Mouse (Mus musculus): ENCODE measurements around the gene Gm20388. TPM values are rescaled to one million over a fixed set of nuclear protein-coding genes. Genes with fewer than 3 reads are reported as not detected.

Gene Gm20388
- polyA plus RNA-seq, 1 experiment from 2014 or later = 12.4 TPM

DNA sequence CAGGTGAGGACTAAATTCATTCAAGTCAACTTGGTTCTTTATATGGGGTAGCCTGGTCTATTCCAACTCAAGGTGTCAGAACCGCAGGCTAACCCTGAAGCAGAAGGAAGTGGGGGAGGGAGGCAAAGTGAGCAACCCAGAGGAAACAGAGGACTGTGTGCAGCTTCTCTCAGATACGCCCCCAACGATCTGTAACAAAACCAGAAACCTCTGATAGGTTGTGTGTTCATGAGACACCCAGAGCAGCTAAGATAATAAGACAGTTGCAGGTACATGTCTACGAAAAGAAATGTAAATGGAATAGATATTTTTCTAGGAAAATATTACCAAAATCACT is 4408.6 kb downstream of the Gm20388 start:
- H3K4me1 ChIP-seq (ENCODE audit: control insufficient read depth, insufficient read depth, low read depth, low read length) = peaks cover 48% of the 10 kb centered on the region
- peaks cover 7% of the 10 kb centered on the region; the same call in 1 of the 2 replicates for H3K36me3 ChIP-seq (ENCODE audit: control insufficient read depth, insufficient read depth, low read length)
- no peak overlapping the region for H3K9ac ChIP-seq (ENCODE audit: low read depth, low read length)
- H3K27ac ChIP-seq (ENCODE audit: low read depth, low read length) = no peak overlapping the region
- 91% methylated on average over 4 of the region's 4 CpGs for WGBS
- ATAC-seq = no peak
- H3K4me2 ChIP-seq (ENCODE audit: low read length) = no peak overlapping the region
- no peaks in the 10 kb centered on the region for H3K9me3 ChIP-seq (ENCODE audit: control insufficient read depth, low read length)
- H3K4me3 ChIP-seq (ENCODE audit: low read length) = no peak overlapping the region
- no peaks in the 10 kb centered on the region for H3K27me3 ChIP-seq (replicated peaks; ENCODE audit: control insufficient read depth, insufficient read depth, low read length)

DNA sequence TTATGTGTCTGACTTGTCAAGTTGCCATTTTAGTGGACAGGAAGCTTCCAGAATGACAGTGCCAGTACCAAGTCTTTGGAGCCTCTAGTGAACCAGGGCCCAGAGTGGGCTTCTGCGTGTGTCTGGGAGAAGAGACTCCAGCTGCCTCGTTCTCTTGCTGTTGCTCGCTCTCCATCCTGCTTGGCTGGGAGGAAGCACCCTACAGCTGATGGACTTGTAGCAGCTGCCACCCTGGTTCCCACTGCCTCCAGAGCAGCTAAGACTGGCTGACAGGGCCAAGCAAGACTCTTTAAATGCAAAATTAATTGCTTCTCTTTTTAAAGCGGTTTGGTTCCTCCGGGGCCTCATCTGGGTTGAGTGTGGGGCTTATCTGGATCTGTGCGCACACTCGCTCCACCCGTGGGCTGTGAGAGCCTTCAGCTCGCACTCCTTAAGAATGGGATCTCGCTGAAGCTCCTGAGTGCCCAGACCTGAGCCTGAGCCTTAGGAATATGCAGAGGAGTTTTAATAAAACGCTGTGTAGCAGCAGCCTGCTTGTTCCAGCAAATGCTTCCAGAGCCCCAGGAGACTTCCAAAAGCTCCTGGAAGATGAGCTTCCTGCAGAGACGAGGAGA is 4410.7 kb downstream of the Gm20388 start:
- Histone ChIP-seq H3K4me3 (ENCODE audit: low read length) (no peak overlapping the region), H3K4me2 (ENCODE audit: low read length) (0 out of 2 replicates have a peak overlapping the region, but pooled peaks have one; percentile 4), H3K4me1 (ENCODE audit: control insufficient read depth, insufficient read depth, low read depth, low read length) (peaks cover 37% of the 10 kb centered on the region), H3K9me3 (ENCODE audit: control insufficient read depth, low read length) (no peaks in the 10 kb centered on the region), H3K27ac (ENCODE audit: low read depth, low read length) (peak overlapping the region; percentile 66), H3K9ac (ENCODE audit: low read depth, low read length) (0 out of 2 replicates have a peak overlapping the region, but pooled peaks have one; percentile 13), H3K27me3 (replicated peaks; ENCODE audit: control insufficient read depth, insufficient read depth, low read length) (no peaks in the 10 kb centered on the region), H3K36me3 (ENCODE audit: control insufficient read depth, insufficient read depth, low read length) (peaks cover 9% of the 10 kb centered on the region; the same call in 1 of the 2 replicates)
- peak; percentile 15; the same call in 1 of the 2 replicates for ATAC-seq
- WGBS = 34% methylated on average over 12 of the region's 12 CpGs

DNA sequence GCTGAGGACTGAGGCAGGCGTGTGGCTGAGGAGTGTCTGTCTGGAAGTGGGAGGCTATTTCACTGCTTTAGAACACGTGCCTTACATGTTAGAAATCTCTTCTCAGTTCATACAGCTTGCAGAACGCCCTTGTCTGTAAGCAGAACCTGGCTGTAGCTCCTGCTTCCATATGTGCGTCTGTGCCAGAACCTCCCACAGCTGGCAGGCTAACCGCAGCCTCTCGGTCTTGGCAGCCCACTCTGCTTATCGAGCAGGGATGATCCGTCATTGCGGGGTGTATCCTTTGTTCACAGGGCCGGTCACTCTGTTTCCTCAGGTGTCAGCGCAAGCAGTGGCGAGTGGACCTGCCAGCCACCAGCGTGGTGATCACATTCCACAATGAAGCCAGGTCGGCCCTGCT is 4412.7 kb downstream of the Gm20388 start:
- Histone ChIP-seq H3K4me3 (ENCODE audit: low read length) (no peak overlapping the region), H3K4me1 (ENCODE audit: control insufficient read depth, insufficient read depth, low read depth, low read length) (peaks cover 22% of the 10 kb centered on the region), H3K9me3 (ENCODE audit: control insufficient read depth, low read length) (no peaks in the 10 kb centered on the region), H3K27me3 (replicated peaks; ENCODE audit: control insufficient read depth, insufficient read depth, low read length) (no peaks in the 10 kb centered on the region), H3K4me2 (ENCODE audit: low read length) (no peak overlapping the region), H3K36me3 (ENCODE audit: control insufficient read depth, insufficient read depth, low read length) (peaks cover 9% of the 10 kb centered on the region; the same call in 1 of the 2 replicates), H3K9ac (ENCODE audit: low read depth, low read length) (no peak overlapping the region), H3K27ac (ENCODE audit: low read depth, low read length) (no peak overlapping the region)
- 88% methylated on average over 14 of the region's 14 CpGs for WGBS
- no peak for ATAC-seq

DNA sequence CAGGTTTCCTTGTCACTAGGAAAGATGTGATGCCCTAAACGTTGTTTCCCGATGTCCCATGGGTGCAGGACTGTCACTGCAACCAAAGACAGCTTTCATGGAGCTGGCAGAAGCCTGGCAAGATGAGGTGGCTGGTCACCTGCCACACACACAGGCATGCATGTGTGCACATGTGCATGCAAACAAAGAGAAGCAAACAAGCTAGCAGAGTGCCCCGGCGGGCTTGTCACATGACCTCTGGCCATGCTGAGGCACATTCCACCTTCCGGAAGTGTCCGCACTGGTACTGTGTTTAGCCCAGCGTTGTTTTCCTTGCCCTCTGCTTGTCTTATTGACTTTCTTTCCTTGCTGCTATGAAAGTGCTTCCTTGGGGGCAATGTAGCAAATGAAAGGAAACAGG is 4417.6 kb downstream of the Gm20388 start:
- H3K9ac ChIP-seq (ENCODE audit: low read depth, low read length) = no peak overlapping the region
- WGBS = 86% methylated on average over 7 of the region's 7 CpGs
- H3K27me3 ChIP-seq (replicated peaks; ENCODE audit: control insufficient read depth, insufficient read depth, low read length) = no peaks in the 10 kb centered on the region
- no peak overlapping the region for H3K27ac ChIP-seq (ENCODE audit: low read depth, low read length)
- H3K9me3 ChIP-seq (ENCODE audit: control insufficient read depth, low read length) = no peaks in the 10 kb centered on the region
- peaks cover 2% of the 10 kb centered on the region; the same call in 1 of the 2 replicates for H3K4me1 ChIP-seq (ENCODE audit: control insufficient read depth, insufficient read depth, low read depth, low read length)
- no peak for ATAC-seq
- H3K4me3 ChIP-seq (ENCODE audit: low read length) = no peak overlapping the region
- peaks cover 18% of the 10 kb centered on the region; the same call in 1 of the 2 replicates for H3K36me3 ChIP-seq (ENCODE audit: control insufficient read depth, insufficient read depth, low read length)
- H3K4me2 ChIP-seq (ENCODE audit: low read length) = no peak overlapping the region

DNA sequence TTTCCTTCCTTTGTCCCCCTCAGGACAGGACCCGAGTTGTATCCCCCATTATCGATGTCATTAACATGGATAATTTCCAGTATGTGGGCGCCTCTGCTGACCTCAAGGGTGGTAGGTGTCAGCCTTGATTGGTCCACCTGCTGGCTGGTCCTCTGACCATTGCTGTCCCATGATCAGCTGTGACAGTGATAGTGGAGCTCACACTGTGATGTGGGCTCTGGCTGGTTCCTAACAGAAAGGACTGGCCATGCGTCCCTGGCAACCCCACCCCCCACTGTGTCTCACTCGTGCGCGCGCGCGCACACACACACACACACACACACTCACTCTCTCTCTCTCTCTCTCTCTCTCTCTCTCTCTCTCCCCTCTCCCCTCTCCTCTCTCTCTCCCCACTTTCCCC is 4419.0 kb downstream of the Gm20388 start:
- Histone ChIP-seq H3K9ac (ENCODE audit: low read depth, low read length) (no peak overlapping the region), H3K9me3 (ENCODE audit: control insufficient read depth, low read length) (no peaks in the 10 kb centered on the region), H3K27ac (ENCODE audit: low read depth, low read length) (no peak overlapping the region), H3K4me2 (ENCODE audit: low read length) (no peak overlapping the region), H3K4me1 (ENCODE audit: control insufficient read depth, insufficient read depth, low read depth, low read length) (no peaks in the 10 kb centered on the region), H3K36me3 (ENCODE audit: control insufficient read depth, insufficient read depth, low read length) (peaks cover 17% of the 10 kb centered on the region; the same call in 1 of the 2 replicates), H3K27me3 (replicated peaks; ENCODE audit: control insufficient read depth, insufficient read depth, low read length) (no peaks in the 10 kb centered on the region), H3K4me3 (ENCODE audit: low read length) (no peak overlapping the region)
- ATAC-seq = no peak
- 48% methylated on average over 10 of the region's 10 CpGs for WGBS

DNA sequence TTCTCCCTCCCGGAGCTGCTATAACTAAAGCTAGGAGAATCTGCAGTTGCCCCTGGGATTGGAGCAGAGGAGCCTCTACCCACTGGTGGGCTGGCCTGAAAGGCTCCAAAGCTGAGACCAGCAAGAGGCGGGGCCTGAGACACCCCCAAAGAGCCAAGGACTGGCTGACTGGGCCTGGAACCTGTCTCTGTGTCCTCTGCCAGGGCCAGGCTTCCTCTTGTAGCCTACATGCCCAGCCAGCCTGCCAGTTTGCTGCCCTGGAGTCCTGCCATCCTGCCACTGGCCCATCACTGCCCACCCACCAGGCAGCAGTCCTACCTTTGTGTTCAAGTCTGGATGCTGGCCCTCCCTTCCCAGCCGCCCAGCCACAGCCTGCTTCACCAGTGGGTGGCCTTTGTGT is 4419.8 kb downstream of the Gm20388 start:
- H3K36me3 ChIP-seq (ENCODE audit: control insufficient read depth, insufficient read depth, low read length) = peaks cover 21% of the 10 kb centered on the region; the same call in 1 of the 2 replicates
- WGBS = 32% methylated on average over 3 of the region's 3 CpGs

DNA sequence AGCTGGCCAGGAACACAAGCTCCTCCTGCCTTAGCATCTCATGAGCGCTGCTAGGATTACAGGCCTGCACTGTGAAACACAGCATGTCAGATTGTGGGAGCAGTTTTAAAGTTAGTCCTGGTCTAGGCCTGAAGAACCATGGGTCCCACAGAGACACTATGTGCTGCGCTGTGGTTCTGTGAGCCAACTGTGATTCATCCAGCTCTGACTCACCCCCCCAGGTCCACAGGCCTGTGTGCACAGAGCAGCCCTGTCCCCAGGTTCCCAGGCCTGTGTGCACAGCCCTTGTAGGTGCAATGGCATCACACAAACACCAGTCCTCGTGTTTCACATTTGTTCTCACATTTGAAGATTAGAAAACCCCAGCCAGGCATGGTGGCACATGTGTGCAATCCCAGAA is 4420.5 kb downstream of the Gm20388 start:
- Histone ChIP-seq H3K4me3 (ENCODE audit: low read length) (no peak overlapping the region), H3K27ac (ENCODE audit: low read depth, low read length) (peak overlapping the region; percentile 36; the same call in 1 of the 2 replicates), H3K27me3 (replicated peaks; ENCODE audit: control insufficient read depth, insufficient read depth, low read length) (no peaks in the 10 kb centered on the region), H3K9ac (ENCODE audit: low read depth, low read length) (no peak overlapping the region), H3K4me2 (ENCODE audit: low read length) (no peak overlapping the region), H3K36me3 (ENCODE audit: control insufficient read depth, insufficient read depth, low read length) (peaks cover 27% of the 10 kb centered on the region; the same call in 1 of the 2 replicates), H3K9me3 (ENCODE audit: control insufficient read depth, low read length) (no peaks in the 10 kb centered on the region), H3K4me1 (ENCODE audit: control insufficient read depth, insufficient read depth, low read depth, low read length) (no peaks in the 10 kb centered on the region)
- 87% methylated on average over 3 of the region's 3 CpGs for WGBS
- no peak; the same call in 1 of the 2 replicates for ATAC-seq

More for the DNA sequence above, 4419.8 kb downstream of the Gm20388 start:
- Histone ChIP-seq H3K9me3 (ENCODE audit: control insufficient read depth, low read length) (no peaks in the 10 kb centered on the region), H3K27ac (ENCODE audit: low read depth, low read length) (peak overlapping the region; percentile 36; the same call in 1 of the 2 replicates), H3K4me1 (ENCODE audit: control insufficient read depth, insufficient read depth, low read depth, low read length) (no peaks in the 10 kb centered on the region), H3K9ac (ENCODE audit: low read depth, low read length) (no peak overlapping the region), H3K4me3 (ENCODE audit: low read length) (no peak overlapping the region), H3K4me2 (ENCODE audit: low read length) (no peak overlapping the region), H3K27me3 (replicated peaks; ENCODE audit: control insufficient read depth, insufficient read depth, low read length) (no peaks in the 10 kb centered on the region)
- peak; percentile 93 for ATAC-seq

DNA sequence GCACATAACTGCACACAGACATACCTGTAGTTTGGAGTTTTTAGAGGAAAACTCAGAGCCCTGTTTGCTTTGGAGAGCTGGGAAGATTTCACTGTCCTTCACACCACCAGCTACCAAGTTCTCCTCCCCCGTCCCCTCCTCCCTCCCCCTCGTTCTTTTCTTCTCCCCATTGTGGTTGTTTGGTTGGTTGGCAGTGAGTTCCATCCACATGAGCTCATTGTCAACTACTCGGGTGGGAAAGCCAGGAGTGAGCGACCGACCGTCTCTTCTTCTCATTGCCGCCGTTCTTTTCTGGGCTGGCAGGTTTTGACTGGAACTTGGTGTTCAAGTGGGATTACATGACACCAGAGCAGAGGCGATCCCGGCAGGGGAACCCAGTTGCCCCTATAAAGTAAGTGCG is 4421.1 kb downstream of the Gm20388 start:
- no peak overlapping the region for H3K4me2 ChIP-seq (ENCODE audit: low read length)
- no peaks in the 10 kb centered on the region for H3K27me3 ChIP-seq (replicated peaks; ENCODE audit: control insufficient read depth, insufficient read depth, low read length)
- ATAC-seq = no peak
- H3K4me1 ChIP-seq (ENCODE audit: control insufficient read depth, insufficient read depth, low read depth, low read length) = no peaks in the 10 kb centered on the region
- WGBS = 58% methylated on average over 11 of the region's 11 CpGs
- H3K4me3 ChIP-seq (ENCODE audit: low read length) = no peak overlapping the region
- H3K36me3 ChIP-seq (ENCODE audit: control insufficient read depth, insufficient read depth, low read length) = peaks cover 30% of the 10 kb centered on the region
- H3K9ac ChIP-seq (ENCODE audit: low read depth, low read length) = no peak overlapping the region
- H3K9me3 ChIP-seq (ENCODE audit: control insufficient read depth, low read length) = no peaks in the 10 kb centered on the region
- no peak overlapping the region for H3K27ac ChIP-seq (ENCODE audit: low read depth, low read length)

DNA sequence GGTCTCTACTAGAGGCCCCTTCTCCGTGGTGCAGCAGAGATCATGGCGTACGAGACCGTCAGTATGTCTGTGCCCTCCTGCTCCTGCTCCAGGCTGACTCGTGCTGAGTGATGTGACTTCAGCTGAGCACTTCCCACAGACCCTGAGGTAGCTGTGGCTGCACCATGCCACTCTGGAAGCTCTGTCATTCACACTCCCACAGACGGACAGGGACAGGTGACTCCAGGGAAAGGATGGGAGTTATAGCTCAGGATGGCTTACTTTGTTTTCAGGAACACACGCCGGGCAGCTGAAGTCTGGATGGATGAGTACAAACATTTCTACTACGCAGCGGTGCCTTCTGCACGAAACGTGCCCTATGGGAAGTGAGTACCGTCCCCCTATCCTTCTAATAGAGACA is 4425.7 kb downstream of the Gm20388 start:
- Histone ChIP-seq H3K4me2 (ENCODE audit: low read length) (no peak overlapping the region), H3K27me3 (replicated peaks; ENCODE audit: control insufficient read depth, insufficient read depth, low read length) (no peaks in the 10 kb centered on the region), H3K4me1 (ENCODE audit: control insufficient read depth, insufficient read depth, low read depth, low read length) (peaks cover 6% of the 10 kb centered on the region), H3K9me3 (ENCODE audit: control insufficient read depth, low read length) (no peaks in the 10 kb centered on the region), H3K36me3 (ENCODE audit: control insufficient read depth, insufficient read depth, low read length) (peaks cover 45% of the 10 kb centered on the region), H3K27ac (ENCODE audit: low read depth, low read length) (no peak overlapping the region), H3K9ac (ENCODE audit: low read depth, low read length) (no peak overlapping the region), H3K4me3 (ENCODE audit: low read length) (no peak overlapping the region)
- 94% methylated on average over 13 of the region's 13 CpGs for WGBS
- no peak for ATAC-seq
